Mouse (Mus musculus) heart, adult 2 months (tissue): ENCODE measurements at regions not wholly inside any gene's neighbourhood (a gene's known extent, or its start where the extent isn't known, plus 50 kb on each side); places are given as distances from the start of the nearest gene placed in this dataset.

Source experiments
- CTCF ChIP-seq: fragments of 200-600 bp; IDR thresholded peaks from 2 replicates; pipeline ENCODE4 v1.8.1; 2022; ENCODE audit warnings: antibody characterized with exemption, mild to moderate bottlenecking, moderate library complexity
- EP300 ChIP-seq: fragments of 200-500 bp; IDR thresholded peaks from 2 replicates; pipeline ENCODE4 v1.6.1; 2011; ENCODE audit warnings: low read depth, low read length, control low read depth; ENCODE audit not compliant: insufficient read depth
- POLR2A ChIP-seq: fragments of 200-500 bp; IDR thresholded peaks from 2 replicates; pipeline ENCODE4 v1.6.1; 2011; ENCODE audit warnings: mild to moderate bottlenecking, low read depth, low read length, control low read depth; ENCODE audit not compliant: insufficient read depth

GRCm38 (mm10) chr4:12778163-12778562, 606.3 kb upstream of the Fam92a start:
- TF ChIP-seq CTCF: no peak
- TF ChIP-seq EP300: no peak
- no peak for TF ChIP-seq POLR2A
